Mouse (Mus musculus) stomach, embryonic 14.5 days (tissue): ENCODE data around the gene Pgm2l1. TPM values are rescaled to one million over a fixed set of nuclear protein-coding genes. Genes with fewer than 3 reads are reported as not detected.

Experiments used
- ATAC-seq: fragments of 200-750 bp; cut with Nextera tagmentation; 2 replicates; pipeline ENCODE4 v1.8.0; 2017; ENCODE audit warnings: low read depth, moderate TSS enrichment; ENCODE audit not compliant: insufficient number of reproducible peaks, insufficient read depth, low FRiP score
- H3K27ac ChIP-seq: fragments of 300-500 bp; sonication (generic); 2 replicates; pipeline ENCODE4 v1.5.1; 2014; ENCODE audit warnings: mild to moderate bottlenecking, low read length, moderate library complexity, mixed read lengths
- H3K27me3 ChIP-seq: fragments of 300-500 bp; sonication (generic); 2 replicates; pipeline ENCODE4 v1.6.1; 2014; ENCODE audit warnings: low read length, control low read depth, mixed read lengths; ENCODE audit not compliant: control insufficient read depth, insufficient read depth
- H3K36me3 ChIP-seq: fragments of 300-500 bp; sonication (generic); 2 replicates; pipeline ENCODE4 v1.6.1; 2014; ENCODE audit warnings: mild to moderate bottlenecking, control low read depth, low read length, moderate library complexity, mixed read lengths; ENCODE audit not compliant: control insufficient read depth, insufficient read depth
- H3K4me1 ChIP-seq: fragments of 300-500 bp; sonication (generic); 2 replicates; pipeline ENCODE4 v1.6.1; 2014; ENCODE audit warnings: low read length, control low read depth, mixed read lengths; ENCODE audit not compliant: control insufficient read depth, insufficient read depth
- H3K4me2 ChIP-seq: fragments of 300-500 bp; sonication (generic); replicated peaks from 2 replicates; pipeline ENCODE4 v1.6.1; 2014; ENCODE audit warnings: low read depth, low read length, control low read depth
- H3K4me3 ChIP-seq: fragments of 300-500 bp; sonication (generic); 2 replicates; pipeline ENCODE4 v1.5.1; 2014; ENCODE audit warnings: low read depth, low read length, control low read depth
- H3K9ac ChIP-seq: fragments of 300-500 bp; sonication (generic); replicated peaks from 2 replicates; pipeline ENCODE4 v1.6.1; 2014; ENCODE audit warnings: low read depth, mild to moderate bottlenecking, control low read depth, low read length, moderate library complexity, mixed read lengths
- H3K9me3 ChIP-seq: fragments of 300-500 bp; sonication (generic); 2 replicates; pipeline ENCODE4 v1.6.1; 2016; ENCODE audit warnings: low read depth, low read length, control low read depth; ENCODE audit not compliant: control insufficient read depth
- WGBS: fragments of 180-500 bp; shearing (Covaris S2); extraction: QIAGEN DNeasy Blood & Tissue Kit; methylation state at CpG from one replicate; pipeline ENCODE4 v1.1.7; 2014; 5-methylcytosine and 5-hydroxymethylcytosine counted together
- polyA plus RNA-seq: library from polyadenylated mRNA; unstranded; fragments of >200 nt; fragmentation: Nextera tagmentation; extraction: Ambion mirVana; gene quantifications from 2 replicates; pipeline ENCODE4 v1.2.1, GENCODE M21; 2014

The Pgm2l1 gene
- polyA plus RNA-seq, 1 experiment from 2014 or later = 4.6 TPM

DNA sequence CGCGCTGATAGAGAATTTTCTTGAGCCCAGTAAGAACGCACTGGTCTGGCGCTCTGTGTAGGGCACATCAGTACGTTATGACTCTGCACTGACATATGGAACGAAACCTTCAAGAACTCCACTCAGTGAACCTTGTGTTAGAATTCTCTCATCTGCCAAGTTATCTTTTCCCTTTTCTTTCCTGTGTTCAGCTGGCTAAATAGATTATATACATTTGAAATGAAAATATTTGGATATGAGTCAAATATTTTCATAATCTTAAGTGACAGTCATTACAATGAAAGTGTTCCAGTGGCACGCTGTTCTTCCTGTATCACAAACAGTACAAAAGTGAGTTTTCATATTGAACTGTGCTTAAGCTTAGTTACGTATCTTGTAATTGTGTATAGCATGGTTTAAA is 45.2 kb downstream of the Pgm2l1 start:
- H3K4me1 ChIP-seq = no peaks in the 10 kb centered on the region
- no peaks in the 10 kb centered on the region for H3K36me3 ChIP-seq
- no peaks in the 10 kb centered on the region for H3K27me3 ChIP-seq
- WGBS = 87% methylated on average over 8 of the region's 8 CpGs
- ATAC-seq = no peak
- H3K27ac ChIP-seq = no peak overlapping the region
- no peaks in the 10 kb centered on the region for H3K9me3 ChIP-seq
- H3K4me2 ChIP-seq = no peak overlapping the region
- H3K4me3 ChIP-seq = no peak overlapping the region
- no peak overlapping the region for H3K9ac ChIP-seq

- no peak overlapping the region for H3K4me2 ChIP-seq
- WGBS = 53% methylated on average over 6 of the region's 6 CpGs
- H3K27me3 ChIP-seq = no peaks in the 10 kb centered on the region
- H3K27ac ChIP-seq = no peak overlapping the region
- no peaks in the 10 kb centered on the region for H3K9me3 ChIP-seq
- H3K36me3 ChIP-seq = no peaks in the 10 kb centered on the region
- no peak overlapping the region for H3K9ac ChIP-seq
- H3K4me3 ChIP-seq = no peak overlapping the region
- no peaks in the 10 kb centered on the region for H3K4me1 ChIP-seq
- ATAC-seq = no peak
These were observed 47.3 kb downstream of the Pgm2l1 start for GRCm38 (mm10) chr7:100274507-100274906.

DNA sequence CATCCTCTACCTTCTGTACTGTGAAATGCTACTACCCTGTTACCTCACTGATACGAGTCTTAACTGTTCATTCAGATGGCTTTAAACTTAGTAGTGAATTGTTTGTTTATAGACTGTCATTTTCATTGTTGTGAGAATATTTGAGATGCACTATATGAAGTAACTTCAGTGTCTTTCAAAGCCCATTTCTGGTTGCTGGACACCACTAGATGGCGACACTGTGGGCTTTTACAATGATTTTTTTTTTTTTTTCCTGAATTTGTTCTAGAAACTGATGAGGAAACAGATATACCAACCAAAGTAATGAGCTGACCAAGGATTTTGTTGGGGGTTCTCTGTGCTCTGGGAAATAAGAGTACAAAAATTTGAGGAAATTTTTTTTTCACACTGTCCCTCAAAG is 49.2 kb downstream of the Pgm2l1 start:
- H3K27ac ChIP-seq = no peak overlapping the region
- H3K4me2 ChIP-seq = no peak overlapping the region
- H3K4me3 ChIP-seq = no peak overlapping the region
- no peak overlapping the region for H3K9ac ChIP-seq
- H3K4me1 ChIP-seq = no peaks in the 10 kb centered on the region
- H3K9me3 ChIP-seq = no peaks in the 10 kb centered on the region
- WGBS = 53% methylated on average over 2 of the region's 2 CpGs
- no peak for ATAC-seq
- H3K27me3 ChIP-seq = no peaks in the 10 kb centered on the region
- H3K36me3 ChIP-seq = no peaks in the 10 kb centered on the region

DNA sequence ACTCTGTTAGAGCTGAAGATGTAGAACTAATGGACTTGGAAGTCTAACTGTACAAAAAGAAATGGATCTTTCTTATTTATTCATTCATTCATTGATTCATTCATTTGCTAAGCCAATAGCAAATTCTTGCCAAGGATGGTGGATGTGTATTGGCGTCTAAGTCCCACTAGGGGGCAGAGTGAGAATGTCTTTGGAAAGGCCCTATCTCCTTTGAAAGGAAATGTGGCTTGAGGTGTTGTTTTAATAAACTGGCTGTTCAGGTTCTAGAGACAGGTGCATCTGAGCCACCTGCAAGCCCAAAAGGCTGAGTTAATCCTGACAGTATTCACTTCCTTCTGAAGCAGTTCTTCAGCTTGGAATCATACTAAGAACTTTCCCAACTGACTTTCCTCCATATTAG is 52.6 kb downstream of the Pgm2l1 start:
- Histone ChIP-seq H3K4me2 (no peak overlapping the region), H3K9ac (no peak overlapping the region), H3K27me3 (no peaks in the 10 kb centered on the region), H3K36me3 (no peaks in the 10 kb centered on the region), H3K4me3 (no peak overlapping the region), H3K9me3 (no peaks in the 10 kb centered on the region), H3K27ac (no peak overlapping the region), H3K4me1 (no peaks in the 10 kb centered on the region)
- 0% methylated on average over 1 of the region's 1 CpGs for WGBS
- ATAC-seq = no peak

DNA sequence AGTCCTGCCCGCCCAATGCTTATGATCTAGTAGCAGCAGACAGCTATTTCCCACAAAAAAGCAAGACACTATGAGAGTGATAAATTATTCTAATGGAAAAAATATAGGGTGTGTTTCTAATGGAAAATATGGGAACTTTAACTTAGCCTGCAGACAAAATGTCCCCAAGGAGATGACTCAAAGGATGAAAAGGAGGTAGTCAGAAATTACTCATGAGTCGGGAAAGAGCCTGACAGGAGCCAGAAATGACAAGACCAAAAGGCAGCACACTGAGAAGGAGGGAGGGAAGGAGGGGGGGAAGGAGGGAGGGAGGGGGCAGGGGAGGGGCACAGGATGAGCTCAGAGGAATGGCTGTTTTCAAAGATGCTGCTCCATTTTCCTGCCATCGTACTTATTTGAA is 54.4 kb downstream of the Pgm2l1 start:
- Histone ChIP-seq H3K4me2 (no peak overlapping the region), H3K4me1 (0 out of 2 replicates have a peak, but pooled peaks cover under 1% of the 10 kb centered on the region), H3K9ac (no peak overlapping the region), H3K4me3 (no peak overlapping the region), H3K9me3 (no peaks in the 10 kb centered on the region), H3K27ac (no peak overlapping the region), H3K27me3 (no peaks in the 10 kb centered on the region), H3K36me3 (no peaks in the 10 kb centered on the region)
- ATAC-seq = no peak
- 46% methylated on average over 3 of the region's 3 CpGs for WGBS

GRCm38 (mm10) chr7:100283298-100283697 is 56.1 kb downstream of the Pgm2l1 start:
- Histone ChIP-seq H3K4me2 (no peak overlapping the region), H3K27ac (no peak overlapping the region), H3K36me3 (no peaks in the 10 kb centered on the region), H3K9me3 (no peaks in the 10 kb centered on the region), H3K4me1 (peaks cover 10% of the 10 kb centered on the region; the same call in 1 of the 2 replicates), H3K27me3 (no peaks in the 10 kb centered on the region), H3K9ac (no peak overlapping the region), H3K4me3 (no peak overlapping the region)
- ATAC-seq = no peak
- WGBS = 52% methylated on average over 3 of the region's 3 CpGs

DNA sequence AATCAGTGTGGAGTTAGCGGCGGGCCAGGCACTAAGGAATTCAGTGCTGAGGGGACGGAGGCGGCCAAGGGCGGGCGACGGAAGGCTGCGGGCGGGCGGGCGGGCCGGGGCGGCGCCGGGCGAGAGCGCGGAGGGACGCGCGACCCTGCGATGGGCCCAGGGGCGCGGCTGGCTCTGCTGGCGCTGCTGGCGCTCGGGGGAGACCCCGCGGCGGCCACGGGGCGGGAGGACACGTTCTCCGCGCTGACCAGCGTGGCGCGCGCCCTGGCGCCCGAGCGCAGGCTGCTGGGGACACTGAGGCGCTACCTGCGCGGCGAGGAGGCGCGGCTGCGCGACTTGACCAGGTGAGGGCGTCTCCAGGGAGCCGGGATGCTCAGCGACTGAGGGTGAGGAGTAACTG is 58.2 kb downstream of the Pgm2l1 start, which contains the start of gene P4ha3:
Gene P4ha3 (plus strand): TSS at position 138 of the 400 bp plus-strand sequence.
- peak within 1 kb of the TSS; percentile 44; the same call in 1 of the 2 replicates for H3K9ac ChIP-seq
- H3K4me1 ChIP-seq = peaks cover 21% of the 10 kb centered on the region; the same call in 1 of the 2 replicates
- no peaks in the 10 kb centered on the region for H3K36me3 ChIP-seq
- peak within 1 kb of the TSS; percentile 52 for H3K4me3 ChIP-seq
- no peaks in the 10 kb centered on the region for H3K27me3 ChIP-seq
- under 1% methylated on average over 44 of the region's 53 CpGs for WGBS
- no peak within 1 kb of the TSS for H3K27ac ChIP-seq
- ATAC-seq = peak; percentile 51
- H3K4me2 ChIP-seq = peak within 1 kb of the TSS; percentile 85
- no peaks in the 10 kb centered on the region for H3K9me3 ChIP-seq

- H3K9ac ChIP-seq = no peak overlapping the region
- H3K4me2 ChIP-seq = peak overlapping the region; percentile 46
- ATAC-seq = peak; percentile 84
- H3K36me3 ChIP-seq = no peaks in the 10 kb centered on the region
- H3K27me3 ChIP-seq = no peaks in the 10 kb centered on the region
- peaks cover 21% of the 10 kb centered on the region; the same call in 1 of the 2 replicates for H3K4me1 ChIP-seq
- H3K9me3 ChIP-seq = 0 out of 2 replicates have a peak, but pooled peaks cover 4% of the 10 kb centered on the region
- peak overlapping the region; percentile 91 for H3K27ac ChIP-seq
- WGBS = 6% methylated on average over 7 of the region's 7 CpGs
- 0 out of 2 replicates have a peak overlapping the region, but pooled peaks have one; percentile 13 for H3K4me3 ChIP-seq
These were observed 60.8 kb downstream of the Pgm2l1 start for GRCm38 (mm10) chr7:100287748-100288578.
